Mouse (Mus musculus): ENCODE data around the gene Epo. TPM values are rescaled to one million over a fixed set of nuclear protein-coding genes. Genes with fewer than 3 reads are reported as not detected.

Epo gene
- polyA plus RNA-seq, 1 experiment from 2014 or later: 2.3 TPM

DNA sequence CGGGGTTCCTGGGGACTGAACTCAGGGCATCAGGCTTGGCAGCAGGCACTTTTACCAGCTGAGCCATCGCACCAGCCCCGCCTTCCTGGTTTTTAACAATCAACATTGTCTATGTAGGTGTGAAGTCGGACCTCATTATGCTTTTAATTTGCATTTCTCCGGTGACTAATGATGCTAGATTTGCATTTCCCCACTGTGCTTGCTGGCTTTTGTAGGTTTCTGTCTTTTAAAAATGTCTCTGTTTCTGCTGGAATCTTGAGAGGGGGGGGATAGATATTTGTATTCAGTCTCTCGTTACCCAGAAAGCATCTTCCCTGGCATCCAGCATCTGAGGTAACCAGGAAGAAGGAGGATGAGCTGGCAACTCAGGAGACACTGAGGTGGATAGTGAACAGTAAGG, 28.5 kb upstream of the Epo start:
- Histone ChIP-seq H3K27ac (no peak overlapping the region), H3K27me3 (ENCODE audit: insufficient read depth, poor library complexity, severe bottlenecking) (peaks cover 9% of the 10 kb centered on the region; the same call in 1 of the 2 replicates), H3K36me3 (no peaks in the 10 kb centered on the region), H3K4me1 (no peaks in the 10 kb centered on the region), H3K9me3 (no peaks in the 10 kb centered on the region), H3K4me3 (no peak overlapping the region)
- 57% methylated on average over 6 of the region's 6 CpGs for WGBS
- no peak for DNase-seq (ENCODE audit: low spot score)

DNA sequence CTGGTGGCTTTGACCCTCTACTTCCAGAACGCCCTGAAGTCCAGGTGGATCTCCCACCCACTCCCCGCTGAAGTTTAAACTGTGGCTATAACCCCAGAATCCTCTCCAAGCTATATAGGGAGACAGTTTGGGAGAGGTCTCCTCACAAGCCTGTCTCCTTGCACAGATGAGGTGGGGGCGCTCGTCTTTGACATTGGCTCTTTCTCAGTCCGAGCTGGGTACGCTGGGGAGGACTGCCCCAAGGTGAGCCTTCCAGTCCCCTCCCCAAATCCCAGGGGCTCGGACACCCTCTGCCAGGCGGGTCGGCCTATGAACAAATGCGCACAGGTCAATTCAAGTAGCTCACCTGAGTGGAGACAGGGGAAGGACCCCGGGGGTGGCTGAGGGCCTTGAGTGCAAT, 20.9 kb upstream of the Epo start:
- DNase-seq (ENCODE audit: low spot score): peak; percentile 48
- H3K27ac ChIP-seq: no peak overlapping the region
- H3K27me3 ChIP-seq (ENCODE audit: insufficient read depth, poor library complexity, severe bottlenecking): peaks cover 25% of the 10 kb centered on the region
- H3K4me3 ChIP-seq: no peak overlapping the region
- peaks cover 6% of the 10 kb centered on the region; the same call in 1 of the 2 replicates for H3K4me1 ChIP-seq
- no peaks in the 10 kb centered on the region for H3K36me3 ChIP-seq
- no peaks in the 10 kb centered on the region for H3K9me3 ChIP-seq
- 37% methylated on average over 11 of the region's 11 CpGs for WGBS

DNA sequence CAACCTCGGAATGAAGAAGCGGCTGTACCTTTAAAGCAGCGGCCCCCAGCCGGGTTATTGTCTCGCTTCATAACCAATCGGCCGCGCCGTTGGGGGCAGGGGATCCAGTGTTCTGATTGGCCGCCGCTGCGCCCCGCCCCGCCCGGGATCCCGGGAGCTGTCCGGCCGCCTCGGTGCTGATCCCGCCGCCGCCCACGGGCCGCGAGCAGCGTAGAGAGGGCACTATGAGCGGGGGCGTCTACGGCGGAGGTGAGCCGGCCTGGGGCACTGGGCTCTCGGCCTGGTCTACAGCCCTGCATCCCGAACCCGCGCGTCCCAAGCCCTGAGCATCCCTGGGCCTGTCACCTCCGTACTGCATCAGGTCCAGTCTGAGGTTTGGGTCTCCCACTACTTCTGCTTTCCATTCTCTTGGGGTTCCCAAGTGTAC, 20.4 kb upstream of the Epo start, which contains the start of gene Actl6b:
TSS of gene Actl6b (plus strand) at position 107 of the 427 bp plus-strand sequence.
- no peaks in the 10 kb centered on the region for H3K9me3 ChIP-seq
- H3K36me3 ChIP-seq: no peaks in the 10 kb centered on the region
- peak within 1 kb of the TSS; percentile 40 for H3K4me3 ChIP-seq
- H3K27me3 ChIP-seq (ENCODE audit: insufficient read depth, poor library complexity, severe bottlenecking): peaks cover 25% of the 10 kb centered on the region
- H3K27ac ChIP-seq: no peak within 1 kb of the TSS
- WGBS: 1% methylated on average over 37 of the region's 37 CpGs
- DNase-seq (ENCODE audit: low spot score): peak; percentile 87
- peaks cover 6% of the 10 kb centered on the region; the same call in 1 of the 2 replicates for H3K4me1 ChIP-seq

DNA sequence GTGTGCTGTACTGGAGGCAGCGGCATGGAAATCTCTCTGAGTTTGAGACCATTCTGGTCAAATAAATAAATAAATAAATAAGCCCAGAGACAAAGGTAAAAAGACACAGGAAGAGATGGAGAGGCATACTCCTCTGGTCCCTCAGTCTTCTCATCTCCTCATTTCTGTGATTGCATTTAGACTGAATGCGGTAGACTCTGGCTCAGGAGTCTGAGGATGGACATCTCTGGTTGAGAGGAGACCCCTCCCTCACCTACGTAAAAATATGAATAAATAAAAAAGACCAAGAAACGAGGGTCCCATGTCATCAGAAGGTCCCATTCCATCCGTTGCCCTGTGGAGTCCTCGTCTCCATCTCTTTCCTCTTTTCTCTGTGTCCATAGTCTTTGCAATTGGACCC, 20.0 kb upstream of the Epo start:
- H3K27me3 ChIP-seq (ENCODE audit: insufficient read depth, poor library complexity, severe bottlenecking): peaks cover 25% of the 10 kb centered on the region
- H3K27ac ChIP-seq: no peak overlapping the region
- H3K9me3 ChIP-seq: no peaks in the 10 kb centered on the region
- DNase-seq (ENCODE audit: low spot score): no peak
- H3K36me3 ChIP-seq: no peaks in the 10 kb centered on the region
- 33% methylated on average over 6 of the region's 6 CpGs for WGBS
- H3K4me3 ChIP-seq: peak overlapping the region; percentile 40
- H3K4me1 ChIP-seq: peaks cover 6% of the 10 kb centered on the region; the same call in 1 of the 2 replicates

DNA sequence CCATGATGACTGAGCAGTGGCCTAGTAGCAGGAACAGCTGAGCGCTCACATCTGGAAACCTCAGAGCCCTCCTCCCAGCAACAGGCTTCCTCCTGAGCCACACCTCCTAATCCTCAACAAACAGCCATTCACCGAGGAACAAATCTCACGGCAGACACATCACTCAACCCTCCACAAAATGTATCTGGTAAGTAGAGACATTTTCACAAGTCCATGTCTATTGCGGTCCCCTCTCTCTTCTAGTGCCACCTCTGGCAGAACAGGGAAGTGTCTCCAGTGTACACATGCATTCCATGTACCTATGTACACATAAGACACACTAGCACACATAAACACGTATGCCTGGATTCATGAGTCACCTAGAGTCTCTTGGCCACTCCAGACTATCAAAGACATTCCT, 18.1 kb upstream of the Epo start:
- Histone ChIP-seq H3K27ac (no peak overlapping the region), H3K36me3 (no peaks in the 10 kb centered on the region), H3K4me3 (no peak overlapping the region), H3K9me3 (no peaks in the 10 kb centered on the region), H3K27me3 (ENCODE audit: insufficient read depth, poor library complexity, severe bottlenecking) (peaks cover 25% of the 10 kb centered on the region), H3K4me1 (peaks cover 6% of the 10 kb centered on the region; the same call in 1 of the 2 replicates)
- 70% methylated on average over 5 of the region's 5 CpGs for whole genome bisulfite sequencing
- peak; percentile 70 for DNase-seq (ENCODE audit: low spot score)

DNA sequence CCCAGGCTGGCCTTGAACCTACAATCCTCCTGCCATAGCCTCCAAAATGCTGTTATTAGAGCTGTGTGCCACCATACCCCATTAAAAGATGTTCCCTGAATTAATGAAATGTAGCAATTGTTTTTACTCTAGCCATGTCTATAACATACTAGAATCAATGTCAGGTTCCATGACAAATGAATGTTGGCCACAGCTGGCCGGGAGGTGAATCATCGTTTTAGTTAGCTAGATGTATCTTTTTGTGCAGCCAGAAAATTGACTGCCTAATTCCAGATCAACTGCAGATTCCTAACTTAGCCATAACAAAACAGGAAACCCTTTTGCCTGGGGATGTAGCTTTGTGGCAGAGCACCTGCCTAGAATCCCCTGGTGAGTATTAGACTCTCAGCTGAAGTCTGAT, 16.8 kb upstream of the Epo start:
- Histone ChIP-seq H3K36me3 (no peaks in the 10 kb centered on the region), H3K27ac (no peak overlapping the region), H3K27me3 (ENCODE audit: insufficient read depth, poor library complexity, severe bottlenecking) (peaks cover 21% of the 10 kb centered on the region), H3K4me1 (peaks cover 6% of the 10 kb centered on the region; the same call in 1 of the 2 replicates), H3K4me3 (no peak overlapping the region), H3K9me3 (no peaks in the 10 kb centered on the region)
- no peak for DNase-seq (ENCODE audit: low spot score)
- 75% methylated on average over 2 of the region's 2 CpGs for WGBS

DNA sequence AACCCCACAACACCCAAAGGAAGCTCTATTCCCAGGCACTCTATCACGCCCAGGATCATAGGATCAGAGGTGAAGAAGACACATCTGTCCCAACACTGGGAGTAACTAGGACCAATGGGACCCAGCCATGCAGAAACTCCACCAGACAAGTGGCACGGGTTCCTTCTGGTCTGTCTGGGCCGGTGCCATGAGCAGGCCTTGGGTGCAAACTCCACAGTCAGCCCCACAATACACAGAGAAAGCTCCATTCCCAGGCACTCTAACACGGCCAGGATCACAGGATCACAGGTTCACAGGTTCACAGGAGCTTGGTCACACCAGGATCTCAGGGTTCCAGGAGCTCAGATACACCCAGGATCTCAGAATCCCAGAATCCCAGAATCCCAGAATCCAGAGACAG, 12.6 kb upstream of the Epo start:
- H3K9me3 ChIP-seq: no peaks in the 10 kb centered on the region

DNA sequence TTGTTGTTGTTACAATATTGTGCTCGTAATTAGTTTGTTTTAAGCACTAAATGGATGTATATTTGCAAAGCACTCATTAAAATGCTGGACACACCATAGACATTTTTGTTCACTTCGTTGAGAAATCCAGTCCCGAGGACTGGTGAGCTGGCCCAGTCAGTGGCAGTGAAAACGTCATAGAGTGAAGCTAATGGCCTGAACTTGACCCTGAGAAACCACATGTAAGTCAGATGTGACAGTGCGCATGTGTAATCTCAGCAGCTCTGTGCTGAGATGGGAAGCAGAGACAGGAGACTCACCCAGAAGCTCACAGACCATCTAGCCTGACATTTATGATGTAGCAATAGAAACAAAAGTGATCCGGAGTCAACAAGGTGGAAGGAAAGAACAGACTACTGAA, 11.9 kb upstream of the Epo start:
- H3K27me3 ChIP-seq (ENCODE audit: insufficient read depth, poor library complexity, severe bottlenecking): no peaks in the 10 kb centered on the region; the same call in 1 of the 2 replicates
- DNase-seq (ENCODE audit: low spot score): peak; percentile 63
- 65% methylated on average over 6 of the region's 6 CpGs for WGBS
- H3K27ac ChIP-seq: no peak overlapping the region
- no peaks in the 10 kb centered on the region for H3K4me1 ChIP-seq
- no peaks in the 10 kb centered on the region for H3K36me3 ChIP-seq
- no peaks in the 10 kb centered on the region for H3K9me3 ChIP-seq
- no peak overlapping the region for H3K4me3 ChIP-seq

More for the DNA sequence above, 12.6 kb upstream of the Epo start:
- DNase-seq (ENCODE audit: low spot score): peak; percentile 51
- no peak overlapping the region for H3K27ac ChIP-seq
- no peaks in the 10 kb centered on the region for H3K36me3 ChIP-seq
- H3K27me3 ChIP-seq (ENCODE audit: insufficient read depth, poor library complexity, severe bottlenecking): no peaks in the 10 kb centered on the region; the same call in 1 of the 2 replicates
- 64% methylated on average over 4 of the region's 4 CpGs for WGBS
- no peak overlapping the region for H3K4me3 ChIP-seq
- H3K4me1 ChIP-seq: no peaks in the 10 kb centered on the region

DNA sequence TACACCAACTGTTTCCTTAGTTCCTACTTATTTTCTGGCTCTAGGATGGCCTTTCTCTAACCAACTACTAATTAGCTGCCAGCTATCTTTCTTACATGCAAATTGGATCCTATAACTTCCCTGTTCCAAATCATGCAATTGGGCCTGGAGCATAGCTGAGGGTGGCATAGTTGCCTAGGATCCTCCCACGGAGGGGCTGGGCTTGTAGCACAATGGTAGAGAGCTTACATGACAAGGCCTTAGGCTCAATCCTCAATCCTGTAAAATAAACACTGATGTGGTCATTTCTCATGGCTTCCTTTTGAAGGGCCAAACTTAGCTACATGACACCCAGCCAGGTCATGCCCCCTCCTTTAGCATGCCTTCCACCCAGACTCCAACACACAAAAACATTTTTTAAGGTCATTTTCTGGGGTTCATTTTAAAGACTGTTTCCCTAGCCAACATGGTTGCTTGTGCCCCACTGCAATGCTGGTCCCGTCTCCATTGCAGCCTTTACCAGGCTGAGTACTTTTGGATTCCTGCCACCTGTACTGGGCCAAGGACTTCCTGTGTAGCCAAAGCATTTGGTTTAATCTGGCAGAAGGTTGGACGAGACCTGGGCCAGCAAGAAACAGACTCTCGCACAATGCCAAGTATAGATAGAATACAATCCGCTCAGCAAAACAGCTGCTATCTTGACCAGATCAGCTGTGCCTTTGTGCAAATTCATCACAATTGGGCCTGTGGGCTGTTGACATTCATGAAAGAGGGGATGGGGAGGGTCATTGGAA, 8.9 kb upstream of the Epo start:
- no peak overlapping the region for H3K4me3 ChIP-seq
- peaks cover 4% of the 10 kb centered on the region for H3K27me3 ChIP-seq (ENCODE audit: insufficient read depth, poor library complexity, severe bottlenecking)
- 74% methylated on average over 5 of the region's 5 CpGs for WGBS
- DNase-seq (ENCODE audit: low spot score): peak; percentile 17
- H3K4me1 ChIP-seq: no peaks in the 10 kb centered on the region
- H3K9me3 ChIP-seq: no peaks in the 10 kb centered on the region
- no peaks in the 10 kb centered on the region for H3K36me3 ChIP-seq
- no peak overlapping the region for H3K27ac ChIP-seq

DNA sequence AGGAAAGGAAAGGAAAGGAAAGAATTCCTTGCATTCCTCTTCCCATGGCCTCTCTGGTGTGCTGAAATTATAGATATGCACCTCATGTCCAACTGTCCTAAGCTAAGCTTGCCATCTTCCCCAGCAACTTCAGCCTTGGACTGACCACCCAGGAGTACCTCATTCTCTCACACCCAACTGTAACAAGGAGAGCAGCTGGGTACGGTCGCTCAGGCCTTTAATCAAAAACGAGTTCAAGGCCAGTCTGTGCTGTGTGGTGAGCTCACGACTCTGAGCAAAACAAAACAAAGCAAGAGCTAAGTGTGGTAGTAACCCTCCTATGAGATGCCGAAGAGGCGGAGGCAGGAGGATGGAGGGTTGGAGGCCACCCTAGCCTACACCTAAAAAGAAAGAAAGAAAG, 7.9 kb upstream of the Epo start:
- DNase-seq (ENCODE audit: low spot score): peak; percentile 53
- Histone ChIP-seq H3K27ac (no peak overlapping the region), H3K27me3 (ENCODE audit: insufficient read depth, poor library complexity, severe bottlenecking) (peaks cover 4% of the 10 kb centered on the region), H3K9me3 (no peaks in the 10 kb centered on the region), H3K4me1 (no peaks in the 10 kb centered on the region), H3K4me3 (no peak overlapping the region), H3K36me3 (no peaks in the 10 kb centered on the region)
- 67% methylated on average over 6 of the region's 6 CpGs for WGBS

DNA sequence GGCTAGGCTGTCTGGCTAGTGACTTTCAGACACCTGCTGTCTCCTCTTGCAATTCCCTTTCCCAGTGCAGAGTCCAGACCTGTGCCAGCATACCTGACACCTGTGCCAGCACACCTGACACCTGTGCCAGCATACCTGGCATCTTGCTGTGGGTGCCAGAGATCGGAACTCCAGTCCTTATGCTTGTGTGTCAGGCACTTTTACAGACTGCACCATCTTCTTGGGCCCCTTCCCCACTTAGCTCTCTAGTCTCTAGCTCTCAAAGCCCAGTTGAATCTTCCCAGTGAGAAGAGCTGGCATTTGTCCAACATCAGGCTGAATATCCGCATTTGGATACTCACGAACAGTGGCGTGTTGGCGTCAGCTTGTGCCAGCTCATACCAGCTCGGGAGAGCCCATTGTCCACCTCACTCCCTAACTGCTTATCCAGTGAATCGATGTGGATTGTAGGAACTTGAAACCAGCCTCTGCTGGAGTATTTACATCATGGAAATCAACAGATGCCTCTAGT, 6.3 kb upstream of the Epo start:
- no peak overlapping the region for H3K27ac ChIP-seq
- DNase-seq (ENCODE audit: low spot score): peak; percentile 62
- peaks cover 4% of the 10 kb centered on the region for H3K27me3 ChIP-seq (ENCODE audit: insufficient read depth, poor library complexity, severe bottlenecking)
- no peaks in the 10 kb centered on the region for H3K36me3 ChIP-seq
- no peak overlapping the region for H3K4me3 ChIP-seq
- no peaks in the 10 kb centered on the region for H3K9me3 ChIP-seq
- no peaks in the 10 kb centered on the region for H3K4me1 ChIP-seq
- 75% methylated on average over 7 of the region's 7 CpGs for WGBS

DNA sequence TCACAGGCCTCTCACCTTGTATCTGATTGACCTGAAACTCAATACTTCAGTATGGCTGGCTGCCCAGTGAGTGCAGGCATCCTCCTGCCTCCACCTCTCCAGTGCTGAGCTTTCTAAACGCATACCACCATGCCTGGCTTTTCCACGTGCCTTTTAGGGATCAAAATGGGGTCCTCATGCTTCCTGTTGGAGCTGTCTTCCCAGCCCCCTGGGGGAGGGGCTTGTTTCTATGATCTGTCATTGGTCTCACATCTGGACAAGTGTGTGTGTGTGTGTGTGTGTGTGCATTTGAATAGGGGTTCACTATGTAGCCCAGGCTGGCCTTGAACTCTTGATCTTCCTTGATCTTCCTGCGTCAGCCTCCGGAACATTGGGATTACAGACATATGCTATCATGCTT, 4.4 kb upstream of the Epo start:
- Histone ChIP-seq H3K9me3 (no peaks in the 10 kb centered on the region), H3K27ac (no peak overlapping the region), H3K4me3 (no peak overlapping the region), H3K27me3 (ENCODE audit: insufficient read depth, poor library complexity, severe bottlenecking) (peaks cover 4% of the 10 kb centered on the region; the same call in 1 of the 2 replicates), H3K4me1 (peaks cover 5% of the 10 kb centered on the region; the same call in 1 of the 2 replicates), H3K36me3 (no peaks in the 10 kb centered on the region)
- 53% methylated on average over 4 of the region's 4 CpGs for WGBS
- DNase-seq (ENCODE audit: low spot score): peak; percentile 61

DNA sequence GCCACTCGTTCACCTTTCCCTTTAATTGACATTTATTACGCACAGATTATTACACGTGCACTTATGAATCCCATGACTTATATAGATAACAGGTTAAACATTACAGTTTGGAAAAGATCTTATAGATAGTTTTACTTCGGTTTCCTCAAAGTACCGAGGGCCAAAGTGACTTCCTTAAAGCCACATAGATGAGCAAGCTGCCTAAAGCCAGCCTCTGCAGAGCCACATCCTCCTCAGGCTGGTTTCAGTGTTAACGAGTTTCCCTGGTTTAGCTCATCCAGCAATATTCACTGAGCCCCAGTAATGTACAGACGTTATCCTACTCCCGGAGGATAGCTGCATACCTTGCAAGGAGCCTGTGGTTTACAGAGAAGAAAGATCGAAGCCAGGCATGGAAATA, 2.3 kb upstream of the Epo start:
- DNase-seq (ENCODE audit: low spot score): peak; percentile 35
- Histone ChIP-seq H3K9me3 (no peaks in the 10 kb centered on the region), H3K36me3 (no peaks in the 10 kb centered on the region), H3K27ac (no peak overlapping the region), H3K27me3 (ENCODE audit: insufficient read depth, poor library complexity, severe bottlenecking) (peaks cover 4% of the 10 kb centered on the region; the same call in 1 of the 2 replicates), H3K4me3 (no peak overlapping the region), H3K4me1 (peaks cover 21% of the 10 kb centered on the region)
- 81% methylated on average over 9 of the region's 9 CpGs for WGBS
